Mouse (Mus musculus) left cerebral cortex, adult 18-20 months (tissue): ENCODE results near the gene Bub1b. TPM values are rescaled to one million over a fixed set of nuclear protein-coding genes. Genes with fewer than 3 reads are reported as not detected.
A peak's percentile ranks its signal among the peaks of the same experiment; 100 is the strongest.

Experiments
- DNase-seq, 2 experiments: peaks; one replicate each; pipeline ENCODE4 v3.0.0; 2021 to 2022; ENCODE audit warnings: low spot score in 2 of 2, mixed read lengths in 1 of 2
- total RNA-seq, 2 experiments: library from RNA; stranded (reverse); gene quantifications; 2 replicates each; pipeline ENCODE4 v1.2.3; 2021

The Bub1b gene
- total RNA-seq, 2 experiments from 2014 or later = 1.0 to 1.1 TPM

DNA sequence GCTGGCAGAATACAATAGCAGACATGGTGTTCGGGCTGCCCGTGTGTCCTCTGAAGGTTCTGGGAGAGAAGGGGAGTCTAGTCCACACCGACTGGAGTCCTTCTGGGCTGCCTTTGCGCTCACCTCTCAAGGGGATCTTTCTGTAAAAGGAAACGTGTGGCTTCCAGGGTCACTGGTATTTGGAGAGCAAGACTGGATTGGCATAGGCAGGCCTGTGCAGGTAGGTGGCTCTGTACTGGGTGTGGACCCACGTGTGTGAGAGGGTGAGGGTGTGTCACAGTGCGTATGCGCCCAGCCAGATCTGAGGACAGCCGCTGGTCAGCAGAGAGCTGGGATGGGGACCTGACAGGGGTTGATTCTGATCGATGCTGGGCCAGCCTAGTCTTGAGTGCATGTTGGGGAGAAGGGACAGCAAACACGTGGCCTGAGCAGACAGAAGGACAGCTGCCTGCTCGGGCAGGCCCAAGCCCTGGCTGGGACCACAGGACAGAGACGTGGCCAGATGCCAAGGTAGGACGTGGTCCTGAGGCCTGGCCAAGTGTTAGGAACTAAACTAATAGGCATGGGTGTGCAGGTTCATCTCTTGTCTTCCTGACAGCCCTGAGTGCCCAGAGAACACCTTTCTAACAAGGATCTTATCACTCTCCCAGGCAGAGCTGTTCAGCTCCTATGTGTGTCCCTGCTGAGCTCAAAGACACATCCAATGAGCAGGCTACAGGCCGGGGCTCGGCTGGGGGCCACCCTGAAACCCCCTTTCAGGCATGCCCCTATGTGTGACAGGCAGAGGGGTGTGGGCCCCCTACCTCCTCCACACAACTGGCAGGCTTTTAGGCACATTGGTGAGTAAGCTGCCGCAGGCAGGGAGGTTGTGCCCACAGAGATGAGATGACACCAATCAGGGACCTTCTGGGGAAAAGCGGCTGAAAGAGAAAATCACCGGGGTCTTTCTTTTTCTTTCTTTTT lies 66.1 kb downstream of the Bub1b start:
- peak; percentile 27 to 30 for DNase-seq

DNA sequence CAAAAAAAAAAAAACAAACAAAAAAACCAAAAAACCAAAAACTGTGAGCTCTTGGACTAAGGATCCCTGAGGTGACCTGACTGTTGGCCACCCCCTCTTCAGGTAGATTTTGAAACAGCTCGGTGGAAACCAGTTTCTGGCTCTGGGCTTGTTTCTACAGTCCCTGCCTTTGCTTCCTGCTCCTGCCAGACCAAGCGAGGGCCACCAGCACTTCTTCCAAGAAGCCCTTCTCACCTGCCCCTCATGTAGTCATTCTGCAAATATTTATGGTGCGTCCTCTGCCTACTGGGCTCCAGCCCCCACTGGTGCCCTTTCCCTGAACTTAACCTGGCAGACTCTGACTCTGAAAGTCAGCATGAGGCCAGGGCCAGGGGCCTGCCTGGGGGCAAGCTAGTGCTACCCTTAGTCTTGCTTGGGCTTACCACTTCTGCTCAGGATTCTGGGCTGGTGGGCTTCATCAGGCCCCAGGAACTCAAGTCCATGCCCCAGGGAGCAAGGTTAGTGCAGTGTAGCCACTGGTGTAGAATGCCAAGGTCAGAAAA lies 67.0 kb downstream of the Bub1b start:
- no peak for DNase-seq

DNA sequence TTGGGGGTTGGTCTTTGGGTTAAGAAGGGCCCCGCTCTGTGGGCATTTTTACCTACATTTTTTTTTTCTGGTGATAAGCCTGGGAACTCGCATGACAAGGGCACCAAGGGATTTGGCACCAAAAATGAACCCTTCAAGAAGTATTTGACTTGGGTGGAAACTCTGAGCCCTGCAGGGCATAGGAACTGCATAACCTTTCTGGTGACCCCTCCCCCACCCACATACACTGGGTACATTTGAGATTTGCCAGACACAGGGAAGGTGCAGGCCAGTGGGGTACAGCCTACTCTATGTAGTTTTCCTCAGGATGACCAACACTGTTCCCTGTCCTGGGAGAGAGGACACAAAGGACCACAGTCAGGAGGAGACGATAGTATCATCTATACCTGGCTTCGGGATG lies 67.6 kb downstream of the Bub1b start:
- no peak for DNase-seq

DNA sequence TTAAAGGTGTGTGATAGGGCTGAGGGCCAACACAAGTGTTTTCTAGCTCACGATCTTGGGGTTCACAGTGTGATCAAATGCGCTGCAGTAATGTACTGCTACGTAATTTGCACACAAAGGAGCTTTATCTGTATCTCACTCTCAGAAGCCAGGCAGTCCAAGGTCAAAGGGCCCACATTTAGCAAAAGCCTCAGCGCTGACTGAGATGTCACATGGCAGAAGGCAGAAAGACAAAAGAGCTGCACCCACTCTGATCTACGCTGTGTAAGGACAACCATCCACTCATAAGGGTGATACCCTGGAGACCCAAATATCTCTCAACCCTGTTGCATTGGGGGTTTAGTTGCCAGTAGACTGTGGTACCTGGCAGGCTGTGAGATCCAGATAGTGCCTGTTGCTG lies 69.2 kb downstream of the Bub1b start:
- DNase-seq = no peak

DNA sequence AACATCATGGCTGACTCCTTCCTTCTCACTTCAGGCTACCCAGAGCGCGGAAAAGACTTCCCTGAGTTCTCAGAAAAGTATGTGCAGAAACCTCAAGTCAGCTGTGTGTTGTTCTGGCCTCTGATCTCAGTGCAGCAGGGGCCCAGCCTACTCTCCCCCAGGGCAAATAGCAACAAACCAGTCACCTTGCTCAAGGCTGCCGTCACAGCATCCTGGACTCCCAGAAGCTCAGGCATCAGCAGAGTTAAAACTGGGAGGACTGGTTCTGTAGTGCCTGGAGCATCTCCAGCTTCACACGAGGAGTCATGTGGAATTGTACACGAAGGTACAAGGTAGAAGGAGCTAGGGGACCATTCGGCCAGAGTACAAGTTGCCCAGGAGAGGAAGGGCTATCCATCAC lies 71.2 kb downstream of the Bub1b start:
- no peak for DNase-seq

DNA sequence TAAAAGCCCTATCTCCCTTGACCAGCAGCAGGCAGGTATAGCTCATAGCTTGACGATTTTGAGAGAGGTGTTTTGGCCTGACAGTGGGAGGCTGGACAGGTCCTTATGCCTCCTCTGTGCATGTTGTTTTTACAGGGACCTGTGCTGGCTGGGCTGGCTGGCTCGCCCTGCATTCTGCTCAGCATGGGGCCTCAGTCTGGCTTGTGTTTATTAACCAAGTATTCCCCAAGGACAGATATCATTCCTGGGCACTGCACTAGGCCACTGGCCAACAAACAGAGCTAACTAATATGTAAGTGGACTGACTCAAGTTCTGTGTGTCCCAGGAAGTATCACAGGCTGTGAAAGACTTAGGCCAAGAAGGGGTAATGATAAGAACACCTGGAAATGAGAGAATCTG lies 71.8 kb downstream of the Bub1b start:
- DNase-seq = no peak

DNA sequence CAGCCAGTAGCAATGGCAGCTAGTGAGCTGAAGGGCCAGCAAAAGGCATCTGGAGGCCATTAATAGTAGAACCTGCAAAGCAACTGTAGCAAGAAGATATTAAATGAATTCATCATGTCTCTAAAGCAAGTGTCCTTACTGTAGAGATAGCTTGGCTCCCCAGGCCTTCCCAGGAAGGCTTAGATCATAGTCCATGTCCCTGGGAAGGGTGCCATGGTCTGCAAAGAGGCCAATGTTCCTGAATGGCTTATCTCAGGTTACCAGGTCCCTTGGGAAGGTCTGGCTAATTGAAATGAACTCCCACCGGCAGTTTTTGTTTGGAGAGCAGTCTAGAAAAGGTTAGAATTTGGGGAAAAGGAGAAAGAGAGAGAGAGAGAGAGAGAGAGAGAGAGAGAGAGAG lies 73.7 kb downstream of the Bub1b start:
- no peak for DNase-seq

DNA sequence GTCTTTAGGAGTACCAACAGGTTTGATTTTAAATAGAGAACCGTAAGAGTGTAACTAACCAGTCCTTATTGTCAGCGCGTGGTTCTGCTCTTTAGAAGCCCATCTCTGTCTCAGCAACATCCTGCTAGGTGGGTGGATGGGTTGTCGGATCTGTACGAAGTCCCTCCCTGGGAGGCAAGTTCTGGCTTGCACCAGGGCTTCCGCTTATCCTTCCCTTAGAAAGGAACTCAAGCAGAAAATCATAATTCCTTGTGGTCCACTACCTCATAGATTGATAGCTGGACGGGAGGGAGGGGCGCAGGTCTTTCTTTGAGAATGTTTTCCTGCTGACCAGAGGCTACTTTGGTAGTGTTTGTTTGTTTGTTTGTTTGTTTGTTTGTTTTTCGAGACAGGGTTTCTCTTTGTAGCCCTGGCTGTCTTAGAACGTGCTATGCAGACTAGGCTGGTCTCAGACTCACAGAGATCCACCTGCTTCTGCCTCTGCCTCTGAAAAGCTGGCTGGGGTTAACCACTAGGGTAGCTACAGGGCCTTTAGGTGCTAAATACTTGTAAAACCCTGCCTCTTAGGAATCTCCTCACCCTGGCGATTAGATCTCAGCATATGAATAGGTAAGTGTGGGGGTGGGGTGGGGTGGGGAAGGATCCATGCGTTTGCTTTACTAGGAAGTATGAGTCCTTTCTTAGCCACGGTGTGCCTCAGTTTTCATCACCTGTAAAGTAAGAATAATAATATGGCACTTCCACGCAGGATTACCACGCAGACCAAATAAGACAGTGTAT lies 75.9 kb downstream of the Bub1b start:
- no peak for DNase-seq

DNA sequence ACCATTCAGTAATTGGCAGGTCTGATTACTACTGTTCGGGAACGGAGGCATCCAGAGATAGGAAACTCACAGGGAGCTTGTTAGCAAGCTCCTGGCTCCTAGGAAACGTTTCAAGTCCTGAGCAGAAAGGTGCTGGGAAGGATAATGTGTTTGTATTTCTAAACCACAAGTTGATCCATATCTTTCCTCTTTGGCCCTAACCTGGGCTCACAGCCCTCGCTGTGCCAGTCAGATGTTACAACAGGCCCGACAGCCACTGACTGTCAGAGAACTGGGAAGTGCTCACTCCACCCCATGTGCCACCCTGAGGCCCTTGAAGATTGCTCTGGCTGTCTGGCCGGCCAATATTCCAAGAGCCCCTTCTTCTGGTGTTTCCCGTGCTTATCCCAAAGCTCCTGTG lies 76.5 kb downstream of the Bub1b start:
- no peak for DNase-seq

DNA sequence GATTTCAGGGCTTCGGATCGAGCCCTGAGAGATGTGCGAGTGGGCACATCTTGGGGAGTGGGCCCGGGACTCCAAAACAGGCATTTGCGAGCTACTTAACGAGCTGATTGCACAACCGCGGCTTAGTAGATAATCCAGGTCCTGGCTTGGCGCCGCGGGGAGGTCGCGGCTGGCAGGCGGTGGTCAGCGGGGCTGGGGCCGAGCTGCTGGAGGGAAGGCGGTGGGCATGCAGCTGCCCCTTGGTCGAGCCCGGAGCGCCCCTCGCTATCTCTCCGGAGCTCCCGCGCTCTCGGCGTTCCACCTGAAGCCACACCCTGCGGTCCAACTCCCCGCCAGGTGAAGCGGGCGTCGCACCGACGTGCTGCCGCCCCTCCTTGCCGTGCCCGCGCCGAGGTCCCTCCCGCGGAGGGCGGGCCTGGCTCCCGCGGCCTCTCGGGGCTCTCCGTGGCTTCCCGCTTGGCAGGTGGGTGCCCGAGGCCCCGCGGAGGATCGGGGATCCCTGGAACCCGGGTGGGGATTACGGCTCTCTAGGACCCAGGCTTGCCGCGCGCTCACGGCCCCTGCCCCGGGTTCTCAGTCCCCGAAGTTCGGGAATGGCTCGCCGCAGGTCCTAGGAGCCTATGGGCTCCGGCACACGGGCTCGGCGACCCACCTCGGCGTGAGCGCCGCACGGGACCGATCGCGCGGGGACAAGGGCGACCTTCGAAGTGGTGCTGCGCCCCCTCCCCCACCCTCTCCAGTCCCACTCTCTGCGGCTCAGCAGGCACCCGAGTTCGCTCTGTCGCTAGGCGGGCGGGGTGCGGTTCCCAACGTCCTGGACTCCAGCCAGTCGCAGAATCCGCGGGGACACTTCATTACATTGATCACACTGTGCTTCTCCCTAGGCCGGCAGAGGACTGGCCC lies 79.1 kb downstream of the Bub1b start:
- peak; percentile 37 to 51 for DNase-seq

DNA sequence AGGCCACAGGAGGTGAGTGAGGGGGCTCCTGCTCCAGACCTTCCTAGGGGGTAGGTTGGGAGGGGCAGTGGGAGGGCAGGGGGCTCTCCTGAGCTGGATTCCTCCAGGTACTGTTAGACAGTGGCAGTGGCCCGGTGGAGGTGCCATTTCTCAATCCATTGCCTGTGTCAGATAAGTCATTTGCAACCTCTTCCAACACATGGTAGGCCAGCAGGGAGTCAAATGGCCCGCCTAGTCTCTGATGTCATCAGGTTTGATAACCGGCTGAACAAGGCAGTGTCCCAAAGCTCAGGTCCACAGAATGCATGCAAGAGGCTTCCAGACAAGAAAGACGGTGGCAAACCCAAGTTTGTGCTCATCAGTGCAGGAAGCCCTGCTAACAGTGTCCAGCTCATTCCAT lies 79.8 kb downstream of the Bub1b start:
- DNase-seq = no peak

DNA sequence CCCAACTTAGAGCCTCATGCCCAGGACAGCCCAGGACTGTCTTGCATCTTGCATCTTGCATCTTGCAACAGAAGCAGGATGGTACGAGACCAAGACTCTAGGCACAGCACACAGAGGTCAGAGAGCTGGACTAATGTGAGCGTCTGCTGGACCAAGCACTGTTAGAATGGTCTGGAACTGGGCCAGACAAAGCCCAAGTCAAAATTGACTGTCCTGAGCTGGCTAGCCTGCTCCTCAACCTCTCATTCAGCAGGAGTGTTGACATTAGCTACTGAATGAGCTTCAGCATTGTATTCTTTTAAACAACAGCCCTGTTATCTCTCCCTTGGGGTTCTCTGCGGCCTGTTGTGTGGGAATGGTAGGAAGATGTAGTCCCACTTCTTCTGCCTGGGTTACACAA lies 81.6 kb downstream of the Bub1b start:
- no peak for DNase-seq

DNA sequence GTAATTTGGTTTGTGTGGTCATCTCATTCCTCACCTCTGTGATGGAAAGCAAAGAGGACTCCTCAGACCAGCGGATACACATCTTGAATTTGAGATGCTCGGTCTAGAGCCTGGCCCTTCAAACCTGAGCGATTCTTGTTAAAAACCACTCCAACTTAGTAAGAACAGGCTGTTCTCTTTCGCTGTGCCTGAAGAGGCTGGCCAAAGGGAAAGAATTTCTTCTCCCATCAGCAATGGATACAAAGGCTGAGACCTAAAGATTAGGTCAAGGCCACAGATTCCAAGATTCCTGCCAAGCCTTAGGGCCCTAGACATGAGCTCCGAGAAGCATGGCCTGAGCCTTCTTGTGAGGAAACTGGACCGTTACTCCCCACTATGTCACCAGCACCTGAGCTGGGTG lies 82.9 kb downstream of the Bub1b start:
- DNase-seq = no peak

DNA sequence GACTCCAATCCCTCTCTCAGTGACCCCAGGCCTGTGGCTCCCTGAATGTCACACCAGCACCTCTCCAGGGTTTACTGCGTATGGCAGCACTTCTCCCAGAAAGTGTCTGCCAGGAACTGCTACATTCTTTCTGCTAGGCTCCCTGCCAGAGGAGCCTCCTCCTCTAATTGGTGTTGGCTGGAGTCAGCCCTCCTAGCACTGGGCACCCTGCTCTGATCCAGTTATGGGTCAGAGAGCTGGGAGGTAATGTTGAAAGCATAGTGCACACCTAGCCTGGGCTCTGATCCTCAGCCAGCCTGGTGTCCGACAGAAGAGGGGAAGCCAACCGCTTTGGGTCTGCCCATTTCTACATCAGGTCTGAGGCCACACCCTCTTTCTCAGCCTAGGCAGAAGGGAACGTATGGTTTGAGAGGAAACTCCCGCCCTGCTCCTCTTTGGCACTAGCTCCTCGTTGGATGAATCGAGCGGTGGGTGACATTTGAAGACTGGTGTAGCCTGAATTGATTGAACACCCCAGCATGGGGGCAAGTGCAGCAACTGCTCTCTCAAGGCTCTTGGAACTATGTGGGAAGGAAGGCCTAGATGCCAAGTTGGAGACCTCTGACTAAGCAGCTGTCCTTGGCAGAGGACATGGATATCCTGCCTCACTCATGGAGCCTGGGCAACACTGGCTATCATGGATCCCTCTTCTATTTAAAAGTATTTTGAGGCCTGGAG lies 84.7 kb downstream of the Bub1b start:
- DNase-seq = no peak

DNA sequence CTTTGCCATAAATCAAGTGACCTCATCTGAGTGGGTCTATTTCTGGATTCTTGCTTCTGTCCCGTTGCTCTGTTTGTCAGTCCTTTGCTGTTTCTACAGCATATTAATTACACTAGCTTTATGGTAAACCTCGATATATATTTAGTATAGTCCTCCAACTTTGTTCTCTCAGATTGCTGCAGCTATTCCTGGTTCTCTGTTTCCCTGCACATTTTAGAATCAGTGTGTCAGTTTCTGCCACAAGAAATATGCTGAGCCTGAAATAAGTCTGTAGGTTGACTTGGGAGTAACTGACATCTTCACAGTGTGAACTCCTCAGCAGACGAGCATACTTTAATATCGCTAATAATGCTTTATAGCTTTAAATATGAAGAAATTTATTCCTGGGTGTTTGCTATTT lies 87.1 kb downstream of the Bub1b start:
- DNase-seq = no peak

DNA sequence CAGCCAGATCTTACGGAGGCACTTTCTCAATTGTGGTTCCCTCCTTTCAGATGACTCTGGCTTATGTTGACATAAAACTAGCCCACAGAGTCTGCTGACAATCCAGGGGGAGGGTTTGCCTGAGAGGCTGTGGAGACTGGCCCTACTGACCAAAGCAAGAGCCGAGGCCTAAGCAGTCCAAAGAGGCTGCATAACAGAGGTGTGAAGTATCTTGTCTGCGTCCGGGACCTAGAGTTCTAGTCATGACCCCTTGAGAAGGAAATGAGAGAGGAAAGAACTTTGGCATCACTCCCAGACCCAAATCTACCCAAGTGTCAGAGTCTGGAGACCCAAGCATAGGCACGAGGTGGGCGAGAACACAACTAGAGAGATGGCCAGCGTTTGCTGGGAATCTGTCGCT lies 88.7 kb downstream of the Bub1b start:
- DNase-seq = no peak

DNA sequence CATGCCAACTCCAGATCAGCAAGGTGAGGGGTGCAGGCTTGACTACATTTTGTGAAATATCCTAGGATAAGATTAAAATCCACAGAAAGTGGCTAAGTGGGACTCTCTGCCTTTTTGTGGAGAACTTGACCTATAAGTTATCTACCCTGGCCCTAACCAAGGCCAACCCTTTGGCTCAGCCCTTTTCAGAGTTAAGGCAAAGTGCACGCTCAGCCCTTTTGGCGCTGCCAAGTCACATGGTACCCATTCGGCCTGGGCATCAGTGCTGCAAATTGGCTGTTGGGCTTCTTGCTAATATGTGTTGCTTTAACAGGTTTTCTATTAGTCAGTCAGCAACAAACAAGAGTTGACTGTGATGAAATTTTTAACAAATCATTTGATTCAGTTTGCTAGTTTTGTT lies 89.8 kb downstream of the Bub1b start:
- DNase-seq = no peak

DNA sequence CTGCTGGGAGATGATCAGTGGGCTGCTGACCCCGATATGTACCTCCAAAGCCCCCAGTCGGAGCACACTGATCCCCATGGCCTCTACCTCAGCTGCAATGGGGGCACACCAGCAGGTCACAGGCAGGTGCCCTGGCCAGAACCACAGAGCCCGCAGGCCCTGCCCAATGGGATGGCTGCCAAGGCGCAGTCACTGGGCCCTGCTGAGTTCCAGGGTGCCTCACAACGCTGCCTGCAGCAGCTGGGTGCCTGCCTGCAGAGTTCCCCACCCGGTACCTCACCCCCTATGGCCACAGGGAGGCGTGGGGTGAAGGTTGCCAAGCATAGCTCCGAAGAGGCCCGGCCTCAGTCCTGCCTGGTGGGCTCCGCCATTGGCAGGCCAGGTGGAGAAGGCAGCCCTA lies 91.9 kb downstream of the Bub1b start:
- no peak for DNase-seq
